Mouse (Mus musculus): Measurements from ENCODE around the gene Nup107. TPM values are rescaled to one million over a fixed set of nuclear protein-coding genes. Genes with fewer than 3 reads are reported as not detected.
"Not testable (repeated sequence)": the region's sequence is repeated elsewhere in the genome, so short reads cannot be mapped to it uniquely, and the experiment has no call there.

Gene Nup107
- polyA plus RNA-seq, 1 experiment from 2014 or later, result 45.2 TPM

GRCm38 (mm10) chr10:117758749-117759727 is 33.5 kb downstream of the Nup107 start:
- DNase-seq, result no peak
- H3K27me3 ChIP-seq (ENCODE audit: control insufficient read depth, insufficient read depth, low read length), result no peaks in the 10 kb centered on the region
- H3K4me2 ChIP-seq (ENCODE audit: low read length), result no peak overlapping the region
- H3K27ac ChIP-seq (replicated peaks; ENCODE audit: low read depth, low read length), result no peak overlapping the region
- no peaks in the 10 kb centered on the region for H3K9me3 ChIP-seq (ENCODE audit: control insufficient read depth, low read length)
- 91% methylated on average over 18 of the region's 18 CpGs for WGBS
- no peak for ATAC-seq (ENCODE audit: low FRiP score, low TSS enrichment)
- peaks cover 87% of the 10 kb centered on the region for H3K36me3 ChIP-seq (ENCODE audit: control insufficient read depth, insufficient read depth, low read length)
- no peaks in the 10 kb centered on the region for H3K4me1 ChIP-seq (ENCODE audit: control insufficient read depth, insufficient read depth, low read length)
- no peak overlapping the region for H3K9ac ChIP-seq (replicated peaks; ENCODE audit: low read length)
- no peak overlapping the region for H3K4me3 ChIP-seq (replicated peaks; ENCODE audit: low read depth, low read length)

- not testable (repeated sequence) for H3K27me3 ChIP-seq (ENCODE audit: control insufficient read depth, insufficient read depth, low read length); ATAC-seq (ENCODE audit: low FRiP score, low TSS enrichment); H3K4me1 ChIP-seq (ENCODE audit: control insufficient read depth, insufficient read depth, low read length); H3K27ac ChIP-seq (replicated peaks; ENCODE audit: low read depth, low read length); H3K9me3 ChIP-seq (ENCODE audit: control insufficient read depth, low read length); H3K9ac ChIP-seq (replicated peaks; ENCODE audit: low read length); H3K4me3 ChIP-seq (replicated peaks; ENCODE audit: low read depth, low read length); H3K4me2 ChIP-seq (ENCODE audit: low read length); DNase-seq
- 96% methylated on average over 3 of the region's 3 CpGs for WGBS
- peaks cover 81% of the 10 kb centered on the region for H3K36me3 ChIP-seq (ENCODE audit: control insufficient read depth, insufficient read depth, low read length)
These were observed 34.2 kb downstream of the Nup107 start for GRCm38 (mm10) chr10:117758344-117758743.

- 97% methylated on average over 7 of the region's 7 CpGs for WGBS
- H3K9ac ChIP-seq (replicated peaks; ENCODE audit: low read length), result no peak overlapping the region
- no peak overlapping the region for H3K27ac ChIP-seq (replicated peaks; ENCODE audit: low read depth, low read length)
- DNase-seq (no peak), ATAC-seq (ENCODE audit: low FRiP score, low TSS enrichment) (no peak)
- H3K4me2 ChIP-seq (ENCODE audit: low read length), result no peak overlapping the region
- H3K4me3 ChIP-seq (replicated peaks; ENCODE audit: low read depth, low read length), result no peak overlapping the region
- no peaks in the 10 kb centered on the region for H3K27me3 ChIP-seq (ENCODE audit: control insufficient read depth, insufficient read depth, low read length)
- H3K9me3 ChIP-seq (ENCODE audit: control insufficient read depth, low read length), result no peaks in the 10 kb centered on the region
- peaks cover 80% of the 10 kb centered on the region for H3K36me3 ChIP-seq (ENCODE audit: control insufficient read depth, insufficient read depth, low read length)
- no peaks in the 10 kb centered on the region for H3K4me1 ChIP-seq (ENCODE audit: control insufficient read depth, insufficient read depth, low read length)
These were observed 34.6 kb downstream of the Nup107 start for GRCm38 (mm10) chr10:117757796-117758342.

- WGBS, result 98% methylated on average over 1 of the region's 1 CpGs
- Histone ChIP-seq H3K27ac (replicated peaks; ENCODE audit: low read depth, low read length) (no peak overlapping the region), H3K4me2 (ENCODE audit: low read length) (no peak overlapping the region), H3K36me3 (ENCODE audit: control insufficient read depth, insufficient read depth, low read length) (peaks cover 81% of the 10 kb centered on the region), H3K4me1 (ENCODE audit: control insufficient read depth, insufficient read depth, low read length) (no peaks in the 10 kb centered on the region), H3K4me3 (replicated peaks; ENCODE audit: low read depth, low read length) (no peak overlapping the region), H3K27me3 (ENCODE audit: control insufficient read depth, insufficient read depth, low read length) (no peaks in the 10 kb centered on the region), H3K9ac (replicated peaks; ENCODE audit: low read length) (no peak overlapping the region), H3K9me3 (ENCODE audit: control insufficient read depth, low read length) (no peaks in the 10 kb centered on the region)
- ATAC-seq (ENCODE audit: low FRiP score, low TSS enrichment), result no peak
- DNase-seq, result no peak
These were observed 35.2 kb downstream of the Nup107 start for GRCm38 (mm10) chr10:117757259-117757658.

GRCm38 (mm10) chr10:117756784-117757183 is 35.7 kb downstream of the Nup107 start:
- Histone ChIP-seq H3K9me3 (ENCODE audit: control insufficient read depth, low read length) (no peaks in the 10 kb centered on the region), H3K27me3 (ENCODE audit: control insufficient read depth, insufficient read depth, low read length) (no peaks in the 10 kb centered on the region), H3K36me3 (ENCODE audit: control insufficient read depth, insufficient read depth, low read length) (peaks cover 83% of the 10 kb centered on the region), H3K4me1 (ENCODE audit: control insufficient read depth, insufficient read depth, low read length) (no peaks in the 10 kb centered on the region), H3K4me2 (ENCODE audit: low read length) (no peak overlapping the region), H3K9ac (replicated peaks; ENCODE audit: low read length) (no peak overlapping the region), H3K27ac (replicated peaks; ENCODE audit: low read depth, low read length) (no peak overlapping the region), H3K4me3 (replicated peaks; ENCODE audit: low read depth, low read length) (no peak overlapping the region)
- no peak for DNase-seq
- 93% methylated on average over 5 of the region's 5 CpGs for WGBS
- ATAC-seq (ENCODE audit: low FRiP score, low TSS enrichment), result no peak

GRCm38 (mm10) chr10:117755799-117756467 is 36.6 kb downstream of the Nup107 start:
- ATAC-seq (ENCODE audit: low FRiP score, low TSS enrichment), result no peak
- DNase-seq, result no peak
- no peak overlapping the region for H3K27ac ChIP-seq (replicated peaks; ENCODE audit: low read depth, low read length)
- no peak overlapping the region for H3K4me3 ChIP-seq (replicated peaks; ENCODE audit: low read depth, low read length)
- H3K4me2 ChIP-seq (ENCODE audit: low read length), result no peak overlapping the region
- no peak overlapping the region for H3K9ac ChIP-seq (replicated peaks; ENCODE audit: low read length)
- peaks cover 80% of the 10 kb centered on the region for H3K36me3 ChIP-seq (ENCODE audit: control insufficient read depth, insufficient read depth, low read length)
- H3K27me3 ChIP-seq (ENCODE audit: control insufficient read depth, insufficient read depth, low read length), result no peaks in the 10 kb centered on the region
- no peaks in the 10 kb centered on the region for H3K9me3 ChIP-seq (ENCODE audit: control insufficient read depth, low read length)
- H3K4me1 ChIP-seq (ENCODE audit: control insufficient read depth, insufficient read depth, low read length), result no peaks in the 10 kb centered on the region
- 97% methylated on average over 11 of the region's 11 CpGs for WGBS

- Histone ChIP-seq H3K9ac (replicated peaks; ENCODE audit: low read length) (no peak overlapping the region), H3K4me2 (ENCODE audit: low read length) (no peak overlapping the region), H3K27me3 (ENCODE audit: control insufficient read depth, insufficient read depth, low read length) (no peaks in the 10 kb centered on the region), H3K27ac (replicated peaks; ENCODE audit: low read depth, low read length) (no peak overlapping the region), H3K9me3 (ENCODE audit: control insufficient read depth, low read length) (no peaks in the 10 kb centered on the region), H3K4me1 (ENCODE audit: control insufficient read depth, insufficient read depth, low read length) (no peaks in the 10 kb centered on the region), H3K4me3 (replicated peaks; ENCODE audit: low read depth, low read length) (no peak overlapping the region), H3K36me3 (ENCODE audit: control insufficient read depth, insufficient read depth, low read length) (peaks cover 77% of the 10 kb centered on the region)
- no peak for DNase-seq
- 93% methylated on average over 13 of the region's 13 CpGs for WGBS
- no peak for ATAC-seq (ENCODE audit: low FRiP score, low TSS enrichment)
These were observed 37.3 kb downstream of the Nup107 start for GRCm38 (mm10) chr10:117755086-117755798.

- no peaks in the 10 kb centered on the region for H3K27me3 ChIP-seq (ENCODE audit: control insufficient read depth, insufficient read depth, low read length)
- no peak overlapping the region for H3K4me3 ChIP-seq (replicated peaks; ENCODE audit: low read depth, low read length)
- no peaks in the 10 kb centered on the region for H3K4me1 ChIP-seq (ENCODE audit: control insufficient read depth, insufficient read depth, low read length)
- no peak overlapping the region for H3K9ac ChIP-seq (replicated peaks; ENCODE audit: low read length)
- WGBS, result 98% methylated on average over 7 of the region's 7 CpGs
- ATAC-seq (ENCODE audit: low FRiP score, low TSS enrichment) (no peak), DNase-seq (no peak)
- H3K36me3 ChIP-seq (ENCODE audit: control insufficient read depth, insufficient read depth, low read length), result peaks cover 76% of the 10 kb centered on the region
- no peaks in the 10 kb centered on the region for H3K9me3 ChIP-seq (ENCODE audit: control insufficient read depth, low read length)
- H3K27ac ChIP-seq (replicated peaks; ENCODE audit: low read depth, low read length), result no peak overlapping the region
- no peak overlapping the region for H3K4me2 ChIP-seq (ENCODE audit: low read length)
These were observed 37.9 kb downstream of the Nup107 start for GRCm38 (mm10) chr10:117754609-117754940.
